Mouse (Mus musculus): ENCODE results near the gene Trmu. TPM values are rescaled to one million over a fixed set of nuclear protein-coding genes. Genes with fewer than 3 reads are reported as not detected.

Trmu gene
- polyA plus RNA-seq (2021; fragmentation: Nextera tagmentation): 17.1 and 17.2 TPM in 2 replicates
- long read RNA-seq, experiment 1, transcript Trmu-201 (11 exons, 1,526 nt): major isoform, 25 of 70 reads
- long read RNA-seq, experiment 1, partial matches to known transcripts: 1 of 70 reads
- long read RNA-seq, experiment 1, other reads (novel, unspliced or antisense): 44 of 70 reads
- long read RNA-seq, experiment 2, transcript Trmu-201 (11 exons, 1,526 nt): major isoform, 13 of 20 reads
- long read RNA-seq, experiment 2, partial matches to known transcripts: 0 of 20 reads
- long read RNA-seq, experiment 2, other reads (novel, unspliced or antisense): 7 of 20 reads

GRCm38 (mm10) chr15:85878848-85879497 lies at the start of gene Trmu:
Gene Trmu (plus strand): TSS chr15:85879312.

GRCm38 (mm10) chr15:85831954-85832590 lies 47.0 kb upstream of the Trmu start, which contains the start of gene Ttc38:
Gene Ttc38 (plus strand): TSS chr15:85832306.

GRCm38 (mm10) chr15:85859490-85860031 lies 19.6 kb upstream of the Trmu start, which contains the start of gene Gtse1:
Gene Gtse1 (plus strand): TSS chr15:85859745.

Other genes with a start within 250 kb of the Trmu start
- 2.2 and 3.7 TPM in 2 replicates for gene Ppara, start 144.3 kb upstream of the Trmu start, polyA plus RNA-seq (2021; fragmentation: Nextera tagmentation)
- gene Cdpf1, start 67.6 kb upstream of the Trmu start, polyA plus RNA-seq (2021; fragmentation: Nextera tagmentation): 37.3 and 38.8 TPM in 2 replicates
- gene Pkdrej, start 57.6 kb upstream of the Trmu start, polyA plus RNA-seq (2021; fragmentation: Nextera tagmentation): 0.21 and 0.38 TPM in 2 replicates
- gene Ttc38, start 47.0 kb upstream of the Trmu start, polyA plus RNA-seq (2021; fragmentation: Nextera tagmentation): 2.2 and 3.6 TPM in 2 replicates
- gene Gtse1, start 19.6 kb upstream of the Trmu start, polyA plus RNA-seq (2021; fragmentation: Nextera tagmentation): 0.18 and 0.38 TPM in 2 replicates
- gene Celsr1, start 154.5 kb downstream of the Trmu start, polyA plus RNA-seq (2021; fragmentation: Nextera tagmentation): 0.53 and 0.58 TPM in 2 replicates
- gene Gramd4, start 178.4 kb downstream of the Trmu start, polyA plus RNA-seq (2021; fragmentation: Nextera tagmentation): 3.2 and 6.9 TPM in 2 replicates